Mouse (Mus musculus) gastrocnemius, adult 8-10 months (tissue): Measurements from ENCODE around the gene Rtn4. TPM values are rescaled to one million over a fixed set of nuclear protein-coding genes. Genes with fewer than 3 reads are reported as not detected.

Experiments used
- DNase-seq, 2 experiments: peaks; one replicate each; pipeline ENCODE4 v3.0.0; 2022; ENCODE audit warnings: low spot score in 2 of 2
- total RNA-seq, 4 experiments: library from RNA; stranded (reverse); gene quantifications; 2 replicates each; pipeline ENCODE4 v1.2.4; 2022

Rtn4 gene
- total RNA-seq, 4 experiments from 2014 or later: 621 to 893 (median 770) TPM

- DNase-seq: no peak
These were observed 68.6 kb downstream of the Rtn4 start for GRCm38 (mm10) chr11:29761387-29761786.

DNA sequence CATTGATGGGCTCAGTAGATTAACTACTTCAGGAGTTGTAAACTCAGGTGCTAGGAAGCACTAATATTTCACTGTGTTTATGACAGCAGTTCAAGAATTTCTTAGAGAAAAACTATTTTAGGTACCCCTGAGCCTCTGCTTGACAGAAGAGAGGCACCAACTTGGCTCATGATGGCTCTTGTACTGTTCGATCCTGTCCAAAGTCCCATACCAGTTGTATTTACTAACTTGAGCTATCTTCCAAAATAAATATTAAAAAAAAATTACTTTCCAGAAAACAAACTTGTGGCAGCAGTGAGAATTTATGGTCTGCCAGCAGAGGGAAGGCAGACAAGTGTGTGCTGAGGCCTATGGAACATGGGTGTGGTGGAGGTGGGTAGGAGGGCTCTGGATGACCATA is 70.0 kb downstream of the Rtn4 start:
- DNase-seq: no peak

DNA sequence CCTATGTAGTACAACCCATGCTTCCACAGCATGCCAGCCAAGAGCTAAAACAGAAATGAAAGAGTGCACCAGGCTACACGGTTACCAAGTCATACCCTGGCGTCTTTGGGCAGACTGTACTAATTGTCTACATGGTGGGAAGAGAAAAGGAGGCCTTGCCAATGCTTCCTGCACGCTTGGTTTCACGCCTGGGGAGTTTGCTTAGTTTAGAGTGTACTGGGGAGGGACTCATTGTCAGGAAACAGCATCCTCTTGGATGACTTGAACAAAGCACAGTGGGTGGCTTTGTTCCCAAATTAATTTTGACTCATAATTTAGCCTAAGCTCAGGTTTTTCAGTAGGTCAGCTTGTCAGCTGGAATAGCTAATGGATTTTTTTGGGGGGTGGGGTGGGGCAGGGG is 72.3 kb downstream of the Rtn4 start:
- DNase-seq: no peak

DNA sequence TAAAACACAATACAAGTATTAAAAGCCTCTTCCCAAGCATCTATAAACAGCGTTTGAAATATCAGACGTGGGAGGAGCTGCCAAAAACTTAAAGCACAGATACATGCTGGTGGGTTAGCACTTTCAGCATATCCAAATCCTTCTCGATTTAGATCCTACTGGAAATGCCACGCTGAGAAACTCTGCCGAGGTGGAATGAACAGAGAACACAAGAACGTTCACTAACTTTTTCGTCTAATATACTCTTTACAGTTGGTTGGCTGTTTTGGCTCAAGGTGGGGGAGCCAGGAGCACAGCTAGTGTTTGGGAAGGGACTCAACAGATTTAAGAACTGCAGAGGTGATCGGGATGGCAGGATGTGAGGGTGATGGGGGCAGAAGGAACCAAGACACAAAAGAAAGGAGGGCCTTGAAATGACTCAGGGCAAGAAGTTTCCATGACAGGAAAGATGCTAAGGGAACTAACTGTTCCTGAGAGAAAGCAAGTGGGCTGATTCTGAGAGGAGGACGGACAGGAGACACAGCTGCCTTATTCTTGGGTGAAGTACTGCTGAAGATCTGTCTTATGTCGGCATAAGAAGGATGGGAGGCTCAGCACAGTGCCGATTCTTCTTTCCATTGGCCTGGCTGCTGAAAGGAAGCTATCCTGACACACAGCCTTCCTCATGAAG is 73.7 kb downstream of the Rtn4 start:
- DNase-seq: no peak

DNA sequence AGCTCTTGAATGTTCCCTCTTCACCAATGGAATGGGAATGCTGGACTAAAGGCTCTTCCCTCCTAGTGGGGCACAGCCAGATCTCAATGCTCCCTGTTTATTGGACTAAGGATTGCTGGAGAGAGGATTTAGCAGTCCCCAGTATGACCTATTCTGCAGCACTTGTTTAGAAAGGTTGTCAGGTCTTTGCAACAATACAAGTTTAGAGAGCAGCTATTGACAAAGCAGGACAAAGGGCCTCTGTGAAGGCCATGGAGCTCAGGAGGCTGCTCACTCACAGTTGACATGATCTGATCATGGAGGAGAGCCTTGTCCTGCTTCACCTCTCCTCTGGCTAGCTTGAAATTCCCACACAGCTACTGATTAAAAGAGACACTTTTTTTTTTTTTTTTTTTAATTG is 75.8 kb downstream of the Rtn4 start:
- no peak for DNase-seq

GRCm38 (mm10) chr11:29770666-29771400 is 78.1 kb downstream of the Rtn4 start:
- no peak for DNase-seq

GRCm38 (mm10) chr11:29772279-29772678 is 79.5 kb downstream of the Rtn4 start:
- DNase-seq: no peak

GRCm38 (mm10) chr11:29774296-29774695 is 81.5 kb downstream of the Rtn4 start:
- DNase-seq: no peak

GRCm38 (mm10) chr11:29774760-29775159 is 82.0 kb downstream of the Rtn4 start:
- no peak for DNase-seq

DNA sequence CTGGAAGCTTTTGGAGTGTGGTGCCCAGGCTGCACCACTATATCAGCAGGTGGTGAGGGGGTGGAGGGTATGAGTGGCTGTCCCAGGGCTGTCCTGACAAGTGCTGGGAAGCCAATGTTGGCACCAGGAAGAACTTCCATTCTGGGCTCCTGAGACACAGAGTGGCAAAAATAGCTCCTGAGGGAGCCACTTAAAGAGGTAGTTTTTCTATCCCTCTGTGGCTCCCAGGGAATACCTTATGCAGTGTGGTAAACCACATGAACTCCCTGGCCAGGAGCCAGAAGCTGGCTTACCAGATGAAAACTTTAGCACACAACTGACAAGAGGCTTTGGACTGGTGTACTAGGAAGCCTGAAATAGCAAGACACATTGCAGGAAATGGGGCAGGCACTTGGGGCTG is 85.2 kb downstream of the Rtn4 start:
- peak; percentile 83 to 93 for DNase-seq

DNA sequence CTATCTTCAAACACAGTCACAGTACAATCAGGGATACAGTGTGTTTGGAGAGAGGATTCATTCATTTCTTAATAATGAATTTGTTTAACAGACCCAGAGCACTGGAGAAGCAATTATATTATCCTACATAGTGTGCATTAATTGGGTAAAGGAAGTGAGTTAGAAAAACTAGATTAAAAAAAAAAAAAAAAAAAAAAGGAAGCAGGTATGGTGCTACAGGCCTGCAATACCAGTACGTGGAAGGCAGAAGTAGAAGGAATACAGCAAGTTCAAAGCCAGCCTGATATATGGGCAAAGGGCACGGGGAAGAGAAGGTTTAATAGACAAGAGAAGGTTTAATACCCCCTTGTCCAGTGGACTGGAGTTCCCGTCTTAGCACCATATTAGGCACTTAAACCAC is 86.2 kb downstream of the Rtn4 start:
- no peak for DNase-seq

GRCm38 (mm10) chr11:29779409-29780026 is 86.8 kb downstream of the Rtn4 start:
- DNase-seq: no peak

DNA sequence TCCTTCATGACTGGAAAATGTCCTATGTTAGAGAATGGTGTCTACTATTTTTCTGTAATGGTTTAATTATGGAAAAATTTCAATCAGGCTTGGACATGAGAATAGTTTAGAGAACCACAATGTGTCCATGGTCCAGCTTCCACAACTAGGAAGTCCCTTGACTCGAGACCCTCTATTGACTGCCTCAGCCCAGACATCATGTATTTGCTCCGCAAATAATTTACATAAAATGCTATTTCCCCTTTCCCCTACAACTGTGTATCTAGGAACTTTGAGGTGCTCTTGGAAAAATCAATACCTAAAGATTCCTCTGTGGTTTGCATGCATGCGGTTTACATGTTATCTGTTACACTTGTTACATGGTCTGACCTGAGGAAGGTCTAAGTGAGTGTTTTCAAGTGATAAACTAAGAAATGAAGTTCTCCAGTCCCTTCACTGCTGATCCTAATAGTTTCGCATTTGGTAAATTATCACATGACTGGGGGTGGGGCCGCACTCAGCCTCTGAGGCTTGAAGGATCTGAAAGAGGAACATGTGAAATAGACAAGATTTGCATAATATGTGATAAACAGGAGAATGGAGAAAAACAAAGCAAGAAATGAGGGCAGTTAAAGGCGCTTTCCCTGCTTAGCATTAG is 94.0 kb downstream of the Rtn4 start:
- no peak for DNase-seq

- DNase-seq: no peak
These were observed 94.7 kb downstream of the Rtn4 start for GRCm38 (mm10) chr11:29787473-29787872.

DNA sequence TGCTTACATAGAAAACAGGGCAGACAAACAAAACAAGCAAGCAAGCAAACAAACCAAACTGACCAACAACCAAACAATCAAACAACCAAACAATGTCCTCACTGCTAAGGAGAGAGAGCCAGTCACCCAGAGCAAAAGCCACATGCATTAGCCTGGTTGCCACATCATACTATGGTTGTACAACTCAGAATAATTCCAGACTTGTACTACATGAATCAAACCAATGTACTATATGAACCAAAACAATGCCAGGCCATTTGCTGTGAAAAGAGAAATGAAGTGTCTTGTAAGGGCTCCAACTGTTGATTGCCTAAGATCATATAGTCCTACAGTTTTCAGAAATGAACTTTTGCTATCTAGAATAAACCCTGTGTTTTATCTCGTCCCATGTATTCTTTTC is 95.8 kb downstream of the Rtn4 start:
- DNase-seq: no peak

GRCm38 (mm10) chr11:29788921-29789638 is 96.3 kb downstream of the Rtn4 start:
- DNase-seq: no peak

DNA sequence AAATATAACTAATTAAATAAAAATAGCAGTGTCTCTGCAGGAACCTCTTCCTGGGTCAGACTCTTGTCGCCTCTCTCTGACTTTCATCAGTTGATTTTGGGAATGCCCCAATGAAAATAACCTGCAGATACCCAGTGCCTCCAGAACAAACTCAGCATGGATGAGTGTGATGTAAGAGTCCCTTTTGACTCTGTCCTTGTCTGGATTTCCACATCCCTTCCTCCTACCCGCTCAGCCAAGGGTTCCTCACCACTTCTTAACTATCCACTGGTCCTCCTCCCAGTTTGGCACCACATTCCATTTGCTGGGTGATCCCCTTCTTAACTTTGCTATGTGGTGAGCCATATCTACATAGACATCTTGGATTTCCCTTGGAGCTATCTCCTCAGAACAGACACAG is 98.0 kb downstream of the Rtn4 start:
- no peak for DNase-seq
